Mouse (Mus musculus) embryonic facial prominence, embryonic 13.5 days (tissue): Measurements from ENCODE around the gene Lpar3. TPM values are rescaled to one million over a fixed set of nuclear protein-coding genes. Genes with fewer than 3 reads are reported as not detected.

Source experiments
- ATAC-seq: fragments of 200-750 bp; cut with Nextera tagmentation; 2 replicates; pipeline ENCODE4 v1.8.0; 2017; ENCODE audit warnings: low read depth; ENCODE audit not compliant: insufficient number of reproducible peaks, insufficient read depth, low FRiP score, low TSS enrichment
- H3K27ac ChIP-seq: fragments of 300-500 bp; sonication (generic); 2 replicates; pipeline ENCODE4 v1.5.1; 2015; ENCODE audit warnings: moderate library complexity, mild to moderate bottlenecking, inconsistent platforms
- H3K27me3 ChIP-seq: fragments of 300-500 bp; sonication (generic); 2 replicates; pipeline ENCODE4 v1.6.1; 2015; ENCODE audit warnings: mild to moderate bottlenecking, inconsistent platforms
- H3K36me3 ChIP-seq: fragments of 300-500 bp; sonication (generic); 2 replicates; pipeline ENCODE4 v1.6.1; 2015; ENCODE audit warnings: mild to moderate bottlenecking, inconsistent platforms
- H3K4me1 ChIP-seq: fragments of 300-500 bp; sonication (generic); 2 replicates; pipeline ENCODE4 v1.6.1; 2015; ENCODE audit warnings: inconsistent platforms
- H3K4me2 ChIP-seq: fragments of 300-500 bp; sonication (generic); 2 replicates; pipeline ENCODE4 v1.6.1; 2015; ENCODE audit warnings: moderate library complexity, mild to moderate bottlenecking, inconsistent platforms
- H3K4me3 ChIP-seq: fragments of 300-500 bp; sonication (generic); 2 replicates; pipeline ENCODE4 v1.5.1; 2015; ENCODE audit warnings: mild to moderate bottlenecking, inconsistent platforms
- H3K9ac ChIP-seq: fragments of 300-500 bp; sonication (generic); 2 replicates; pipeline ENCODE4 v1.6.1; 2015; ENCODE audit warnings: mild to moderate bottlenecking, inconsistent platforms
- H3K9me3 ChIP-seq: fragments of 300-500 bp; sonication (generic); 2 replicates; pipeline ENCODE4 v1.6.1; 2016; ENCODE audit warnings: inconsistent platforms
- WGBS: fragments of 180-500 bp; shearing (Covaris S2); methylation state at CpG from one replicate; pipeline ENCODE4 v1.1.7; 2015; ENCODE audit warnings: mixed read lengths; 5-methylcytosine and 5-hydroxymethylcytosine counted together
- polyA plus RNA-seq: library from polyadenylated mRNA; unstranded; fragments of >200 nt; fragmentation: Nextera tagmentation; extraction: Ambion mirVana; gene quantifications from 2 replicates; pipeline ENCODE4 v1.2.1, GENCODE M21; 2015

The Lpar3 gene
- polyA plus RNA-seq, 1 experiment from 2014 or later: 2.1 TPM

GRCm38 (mm10) chr3:146262536-146262935, 41.8 kb downstream of the Lpar3 start:
- H3K9ac ChIP-seq: no peak overlapping the region
- no peak overlapping the region for H3K27ac ChIP-seq
- no peaks in the 10 kb centered on the region for H3K36me3 ChIP-seq
- no peaks in the 10 kb centered on the region for H3K27me3 ChIP-seq
- H3K4me3 ChIP-seq: no peak overlapping the region
- no peaks in the 10 kb centered on the region for H3K4me1 ChIP-seq
- H3K9me3 ChIP-seq: no peaks in the 10 kb centered on the region
- no peak overlapping the region for H3K4me2 ChIP-seq
- no peak for ATAC-seq
- WGBS: 39% methylated on average over 1 of the region's 1 CpGs

DNA sequence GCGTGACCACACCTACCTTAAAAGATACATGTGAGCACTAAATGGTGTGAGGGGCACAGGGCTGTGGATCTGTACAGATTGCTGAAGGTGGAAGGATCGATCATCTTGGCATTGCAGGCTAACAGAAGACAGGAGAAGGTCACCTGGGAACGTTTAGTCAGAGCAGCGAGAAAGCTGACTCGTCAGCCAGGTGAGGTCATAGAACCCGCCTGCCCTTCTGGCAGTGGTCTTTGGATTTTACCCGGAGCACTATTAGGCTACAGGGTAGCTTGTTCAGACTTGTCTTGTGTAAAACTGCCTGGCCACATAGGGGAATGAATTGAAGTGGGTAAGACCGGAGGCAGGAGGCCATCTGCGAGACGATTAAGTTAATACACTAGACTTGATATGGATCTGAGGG, 43.4 kb downstream of the Lpar3 start:
- 81% methylated on average over 10 of the region's 10 CpGs for WGBS

DNA sequence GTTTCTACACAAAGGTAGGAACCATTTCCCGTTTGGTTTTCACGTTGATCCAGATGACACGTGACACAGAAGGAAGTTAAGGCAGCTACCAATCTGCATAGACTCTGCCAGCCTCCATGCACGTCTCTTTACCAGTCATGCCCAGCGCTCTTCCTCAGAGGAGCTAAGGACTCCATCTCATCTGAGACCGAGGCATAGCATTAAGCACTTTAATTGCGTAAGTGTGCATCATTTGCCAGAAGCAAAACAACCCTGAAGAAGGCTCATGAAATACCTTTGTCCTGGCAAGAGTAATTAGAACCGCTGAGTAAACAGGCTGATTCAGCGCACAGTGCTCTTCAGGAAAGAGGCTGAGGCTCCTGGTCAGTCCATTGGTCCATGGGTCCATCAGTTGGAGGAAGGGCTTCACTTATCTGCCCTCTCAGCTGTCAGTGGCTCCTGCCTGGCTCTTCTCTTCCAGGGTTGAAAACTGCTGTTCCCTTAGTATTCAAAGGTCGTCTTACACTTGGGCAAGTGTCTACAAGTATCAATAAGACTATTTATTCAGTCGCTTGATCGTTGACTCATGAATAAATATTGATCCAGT, 44.9 kb downstream of the Lpar3 start:
- H3K27me3 ChIP-seq: no peaks in the 10 kb centered on the region
- 75% methylated on average over 12 of the region's 12 CpGs for WGBS

More for the DNA sequence above, 43.4 kb downstream of the Lpar3 start:
- no peaks in the 10 kb centered on the region for H3K4me1 ChIP-seq
- ATAC-seq: no peak
- H3K9me3 ChIP-seq: no peaks in the 10 kb centered on the region
- no peaks in the 10 kb centered on the region for H3K27me3 ChIP-seq
- no peak overlapping the region for H3K27ac ChIP-seq
- H3K4me3 ChIP-seq: no peak overlapping the region
- H3K9ac ChIP-seq: no peak overlapping the region
- H3K4me2 ChIP-seq: no peak overlapping the region
- H3K36me3 ChIP-seq: no peaks in the 10 kb centered on the region

GRCm38 (mm10) chr3:146268024-146268801, 47.5 kb downstream of the Lpar3 start:
- H3K27ac ChIP-seq: no peak overlapping the region
- no peak overlapping the region for H3K4me2 ChIP-seq
- no peaks in the 10 kb centered on the region for H3K27me3 ChIP-seq
- H3K9me3 ChIP-seq: no peaks in the 10 kb centered on the region
- H3K4me3 ChIP-seq: no peak overlapping the region
- WGBS: 81% methylated on average over 14 of the region's 14 CpGs
- H3K36me3 ChIP-seq: no peaks in the 10 kb centered on the region
- no peaks in the 10 kb centered on the region for H3K4me1 ChIP-seq
- ATAC-seq: no peak
- no peak overlapping the region for H3K9ac ChIP-seq

More for the DNA sequence above, 44.9 kb downstream of the Lpar3 start:
- no peak overlapping the region for H3K4me3 ChIP-seq
- H3K9ac ChIP-seq: no peak overlapping the region
- H3K4me1 ChIP-seq: no peaks in the 10 kb centered on the region
- H3K27ac ChIP-seq: no peak overlapping the region
- ATAC-seq: no peak
- no peaks in the 10 kb centered on the region for H3K9me3 ChIP-seq
- no peaks in the 10 kb centered on the region for H3K36me3 ChIP-seq
- no peak overlapping the region for H3K4me2 ChIP-seq

GRCm38 (mm10) chr3:146274503-146274902, 53.7 kb downstream of the Lpar3 start:
- no peaks in the 10 kb centered on the region for H3K36me3 ChIP-seq
- H3K4me2 ChIP-seq: no peak overlapping the region
- H3K4me1 ChIP-seq: peaks cover 2% of the 10 kb centered on the region; the same call in 1 of the 2 replicates
- ATAC-seq: no peak
- no peaks in the 10 kb centered on the region for H3K9me3 ChIP-seq
- no peak overlapping the region for H3K9ac ChIP-seq
- H3K27me3 ChIP-seq: no peaks in the 10 kb centered on the region
- H3K27ac ChIP-seq: no peak overlapping the region
- no peak overlapping the region for H3K4me3 ChIP-seq
- WGBS: 53% methylated on average over 5 of the region's 5 CpGs

- H3K4me2 ChIP-seq: no peak overlapping the region
- no peak overlapping the region for H3K4me3 ChIP-seq
- H3K27me3 ChIP-seq: no peaks in the 10 kb centered on the region
- H3K27ac ChIP-seq: no peak overlapping the region
- no peak overlapping the region for H3K9ac ChIP-seq
- H3K36me3 ChIP-seq: no peaks in the 10 kb centered on the region
- no peak for ATAC-seq
- 60% methylated on average over 11 of the region's 11 CpGs for WGBS
- no peaks in the 10 kb centered on the region for H3K9me3 ChIP-seq
- H3K4me1 ChIP-seq: peaks cover 2% of the 10 kb centered on the region; the same call in 1 of the 2 replicates
Observed at GRCm38 (mm10) chr3:146275360-146276025, 54.7 kb downstream of the Lpar3 start.

DNA sequence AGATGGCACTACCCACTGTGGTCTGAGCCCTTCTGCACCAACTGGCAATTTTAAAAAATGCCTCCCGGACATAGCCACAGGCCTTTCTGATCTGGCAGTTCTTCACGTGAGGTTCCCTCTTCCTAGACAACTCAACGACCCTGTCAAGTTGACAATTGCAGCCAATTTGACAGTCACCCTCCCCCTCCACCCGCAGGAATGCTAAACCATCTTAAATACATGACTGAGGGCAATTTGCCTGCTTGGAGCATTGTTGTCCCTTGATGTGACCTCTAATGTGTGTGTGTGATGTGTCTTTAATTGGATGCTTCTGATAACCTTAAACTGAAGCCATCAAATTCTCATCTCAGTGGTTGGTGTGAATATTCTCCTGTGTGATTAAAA, 55.3 kb downstream of the Lpar3 start:
- no peak for ATAC-seq
- no peak overlapping the region for H3K9ac ChIP-seq
- H3K4me2 ChIP-seq: no peak overlapping the region
- H3K27ac ChIP-seq: no peak overlapping the region
- no peaks in the 10 kb centered on the region for H3K9me3 ChIP-seq
- H3K36me3 ChIP-seq: no peaks in the 10 kb centered on the region
- H3K4me1 ChIP-seq: peaks cover 2% of the 10 kb centered on the region; the same call in 1 of the 2 replicates
- WGBS: 36% methylated on average over 4 of the region's 4 CpGs
- no peak overlapping the region for H3K4me3 ChIP-seq
- no peaks in the 10 kb centered on the region for H3K27me3 ChIP-seq

DNA sequence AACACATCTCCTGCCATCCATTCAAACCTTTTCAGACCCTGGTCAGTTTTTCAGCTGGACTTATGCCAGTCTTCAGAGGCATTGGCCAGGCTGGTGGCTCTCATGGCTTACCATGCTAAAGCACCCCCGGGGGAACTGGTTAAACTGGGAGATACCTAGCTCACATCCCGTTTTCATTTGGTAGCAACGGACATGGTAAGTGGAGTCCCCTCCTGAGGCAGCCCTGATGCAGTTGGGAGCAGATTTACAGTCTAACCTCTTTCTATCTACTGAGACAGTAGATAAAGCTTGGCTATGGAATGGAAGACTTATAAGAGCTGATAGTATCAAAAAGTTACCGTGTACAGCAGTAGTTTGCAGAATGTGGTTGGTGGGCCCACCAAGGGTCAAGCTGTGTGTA, 56.2 kb downstream of the Lpar3 start:
- Histone ChIP-seq H3K9ac (no peak overlapping the region), H3K4me1 (peaks cover 2% of the 10 kb centered on the region; the same call in 1 of the 2 replicates), H3K27ac (no peak overlapping the region), H3K27me3 (no peaks in the 10 kb centered on the region), H3K36me3 (no peaks in the 10 kb centered on the region), H3K4me3 (no peak overlapping the region), H3K4me2 (no peak overlapping the region), H3K9me3 (no peaks in the 10 kb centered on the region)
- 92% methylated on average over 4 of the region's 4 CpGs for WGBS
- no peak for ATAC-seq

DNA sequence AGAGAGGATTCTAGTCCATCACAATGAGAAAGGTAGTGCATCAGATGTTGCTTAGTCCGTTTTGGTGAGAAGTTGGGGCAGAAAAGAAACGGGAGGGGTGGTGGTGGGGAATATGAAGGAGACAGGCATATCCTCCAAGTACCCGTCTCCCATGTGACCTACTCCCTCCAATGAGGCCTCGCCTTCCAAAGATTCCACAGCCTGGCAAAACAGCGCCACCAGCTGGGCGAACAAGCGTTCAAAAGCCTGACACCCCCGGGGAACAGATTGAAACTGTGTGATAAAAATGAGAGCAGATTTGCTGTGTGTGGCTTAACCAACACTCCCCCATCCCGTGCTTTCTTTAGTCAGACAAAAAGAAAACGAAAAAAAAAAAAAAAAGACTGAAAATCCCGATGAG, 56.7 kb downstream of the Lpar3 start:
- WGBS: 80% methylated on average over 11 of the region's 11 CpGs

GRCm38 (mm10) chr3:146278195-146279140, 57.7 kb downstream of the Lpar3 start:
- Histone ChIP-seq H3K27me3 (no peaks in the 10 kb centered on the region), H3K27ac (no peak overlapping the region), H3K4me2 (no peak overlapping the region), H3K9ac (no peak overlapping the region), H3K4me1 (peaks cover 2% of the 10 kb centered on the region; the same call in 1 of the 2 replicates), H3K36me3 (no peaks in the 10 kb centered on the region), H3K9me3 (no peaks in the 10 kb centered on the region), H3K4me3 (no peak overlapping the region)
- WGBS: 73% methylated on average over 13 of the region's 13 CpGs
- no peak for ATAC-seq

More for the DNA sequence above, 56.7 kb downstream of the Lpar3 start:
- Histone ChIP-seq H3K27me3 (no peaks in the 10 kb centered on the region), H3K27ac (no peak overlapping the region), H3K4me1 (peaks cover 2% of the 10 kb centered on the region; the same call in 1 of the 2 replicates), H3K9ac (no peak overlapping the region), H3K4me3 (no peak overlapping the region), H3K9me3 (no peaks in the 10 kb centered on the region), H3K4me2 (no peak overlapping the region), H3K36me3 (no peaks in the 10 kb centered on the region)
- ATAC-seq: no peak

- Histone ChIP-seq H3K4me2 (no peak overlapping the region), H3K27ac (no peak overlapping the region), H3K9me3 (no peaks in the 10 kb centered on the region), H3K36me3 (no peaks in the 10 kb centered on the region), H3K4me3 (no peak overlapping the region), H3K27me3 (no peaks in the 10 kb centered on the region), H3K9ac (no peak overlapping the region), H3K4me1 (no peaks in the 10 kb centered on the region)
- 76% methylated on average over 3 of the region's 3 CpGs for WGBS
- no peak for ATAC-seq
Observed at GRCm38 (mm10) chr3:146283732-146284361, 63.1 kb downstream of the Lpar3 start.
